Mouse (Mus musculus) right cerebral cortex, postnatal 4 days (tissue): ENCODE results near the gene Ccdc184.
A peak's percentile ranks its signal among the peaks of the same experiment; 100 is the strongest.

ENCODE experiments used
- DNase-seq: peaks from one replicate; pipeline ENCODE4 v3.0.0-alpha.2; 2022

The Ccdc184 gene

GRCm38 (mm10) chr15:98166963-98167644 lies at the start of gene Ccdc184:
Gene Ccdc184, plus strand, starts transcription at chr15:98167158.
- peak; percentile 21 for DNase-seq

DNA sequence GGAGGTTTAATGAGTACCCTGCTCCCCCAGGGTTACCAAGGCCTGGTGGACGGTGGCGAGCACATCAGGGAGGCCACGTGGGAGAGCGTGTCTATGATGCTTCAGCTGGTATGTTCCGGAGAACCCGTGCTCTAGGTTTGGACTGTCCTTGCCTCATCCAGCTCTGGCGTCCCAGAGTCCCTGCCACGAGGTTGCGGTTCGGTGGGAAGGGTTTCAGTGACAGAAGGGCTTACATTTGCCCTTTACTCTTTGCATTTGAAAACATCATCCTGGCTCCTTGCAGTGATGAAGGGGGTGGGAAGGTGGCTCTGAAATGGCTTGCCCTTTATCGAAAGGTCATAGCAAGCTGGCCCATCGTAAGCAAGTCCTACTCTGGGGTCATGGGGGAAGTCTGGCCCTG lies 47.6 kb upstream of the Ccdc184 start:
- DNase-seq: no peak

GRCm38 (mm10) chr15:98120831-98121230 lies 46.1 kb upstream of the Ccdc184 start:
- no peak for DNase-seq

GRCm38 (mm10) chr15:98131001-98131400 lies 36.0 kb upstream of the Ccdc184 start:
- no peak for DNase-seq

DNA sequence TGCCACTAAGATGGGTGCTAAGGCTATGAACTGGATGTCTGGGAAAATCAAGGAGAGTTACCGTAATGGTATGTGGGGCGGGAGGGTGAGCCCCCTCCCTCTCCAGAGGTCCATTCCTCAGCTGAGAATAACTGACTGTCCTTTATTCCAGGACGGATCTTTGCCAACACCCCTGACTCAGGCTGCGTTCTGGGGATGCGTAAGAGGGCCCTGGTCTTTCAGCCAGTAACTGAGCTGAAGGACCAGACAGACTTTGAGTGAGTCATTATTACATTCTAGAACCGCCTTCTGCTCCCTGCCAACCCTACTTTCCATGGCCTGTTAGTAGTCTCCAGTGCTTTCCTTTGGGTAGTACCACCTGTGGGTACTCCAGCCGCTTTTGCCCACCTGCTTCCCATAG lies 35.5 kb upstream of the Ccdc184 start:
- DNase-seq: no peak

DNA sequence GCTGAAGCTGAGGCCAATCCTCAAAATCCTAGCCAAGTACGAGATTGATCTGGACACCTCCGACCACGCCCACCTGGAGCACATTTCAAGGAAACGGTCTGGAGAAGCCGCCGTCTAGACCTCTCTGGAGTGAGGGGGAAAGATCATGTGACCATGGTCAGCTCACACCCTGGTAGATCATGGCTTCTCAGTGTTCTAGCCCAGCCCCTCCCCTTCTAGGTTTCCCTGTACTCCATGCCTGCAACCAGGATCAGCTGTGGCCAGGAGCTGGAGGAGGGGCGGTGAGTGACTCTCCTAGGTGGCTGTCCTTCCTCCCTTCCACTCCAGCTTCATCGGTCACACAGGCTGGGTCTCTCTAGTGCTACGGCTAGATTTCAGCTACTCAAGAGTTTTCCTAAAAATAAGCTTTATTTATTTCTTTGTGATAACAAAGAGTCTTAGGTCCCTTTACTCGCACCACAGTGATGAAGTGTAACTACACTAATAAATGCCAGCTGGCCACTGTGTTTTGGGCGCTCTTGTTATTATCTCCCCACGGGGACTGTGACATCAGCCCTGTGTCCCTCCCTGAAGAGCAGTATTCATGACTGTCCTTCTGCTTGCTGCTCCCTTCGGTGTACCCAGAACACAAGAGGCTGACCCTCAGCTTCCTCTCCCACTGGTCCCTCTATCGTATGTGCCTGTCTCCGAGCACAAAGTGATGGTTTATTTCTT lies 34.9 kb upstream of the Ccdc184 start:
- DNase-seq: no peak

GRCm38 (mm10) chr15:98133471-98133870 lies 33.5 kb upstream of the Ccdc184 start:
- no peak for DNase-seq

GRCm38 (mm10) chr15:98134034-98134433 lies 32.9 kb upstream of the Ccdc184 start:
- no peak for DNase-seq

GRCm38 (mm10) chr15:98134666-98135065 lies 32.3 kb upstream of the Ccdc184 start:
- no peak for DNase-seq

DNA sequence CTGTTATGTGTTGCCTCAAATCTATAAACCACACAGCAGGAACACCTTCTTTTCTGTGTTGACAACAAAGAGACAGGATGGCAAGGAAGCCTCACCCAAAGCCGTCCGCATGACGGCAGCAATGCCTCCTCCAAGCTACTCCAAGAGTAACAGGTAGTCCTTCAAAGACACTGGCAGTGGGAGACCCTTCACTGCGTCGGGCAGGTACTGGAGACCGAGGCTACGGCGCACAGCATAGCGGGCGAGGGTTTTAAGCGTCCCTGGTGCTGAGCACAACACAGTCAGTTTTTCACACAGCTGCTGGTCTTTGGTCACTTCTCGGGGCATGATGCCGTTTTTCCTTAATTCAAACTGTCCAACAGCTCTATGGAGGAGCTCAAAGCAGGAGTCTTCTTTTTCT lies 31.3 kb upstream of the Ccdc184 start:
- no peak for DNase-seq

DNA sequence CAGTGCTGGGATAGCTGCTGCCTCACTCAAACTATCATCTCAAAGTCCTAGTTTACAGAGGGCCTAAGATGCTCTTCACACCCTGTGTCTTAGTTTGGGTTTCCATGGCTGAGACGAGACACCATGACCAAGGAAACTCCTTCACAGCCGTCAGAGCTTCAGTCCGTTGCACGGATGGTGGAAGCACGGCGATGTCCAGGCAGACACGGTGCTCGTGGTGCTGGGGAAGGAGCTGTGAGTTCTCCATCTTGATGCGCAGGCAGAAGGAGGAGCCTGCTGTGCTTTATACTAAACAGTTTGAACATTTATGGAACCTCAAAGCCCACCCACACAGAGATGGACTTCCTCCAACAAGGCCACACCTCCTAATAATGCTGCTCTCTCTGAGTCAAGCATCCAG lies 30.1 kb upstream of the Ccdc184 start:
- DNase-seq: no peak

- DNase-seq: no peak
These were observed 27.2 kb upstream of the Ccdc184 start for GRCm38 (mm10) chr15:98139763-98140162.

- no peak for DNase-seq
These were observed 26.1 kb upstream of the Ccdc184 start for GRCm38 (mm10) chr15:98140809-98141208.

DNA sequence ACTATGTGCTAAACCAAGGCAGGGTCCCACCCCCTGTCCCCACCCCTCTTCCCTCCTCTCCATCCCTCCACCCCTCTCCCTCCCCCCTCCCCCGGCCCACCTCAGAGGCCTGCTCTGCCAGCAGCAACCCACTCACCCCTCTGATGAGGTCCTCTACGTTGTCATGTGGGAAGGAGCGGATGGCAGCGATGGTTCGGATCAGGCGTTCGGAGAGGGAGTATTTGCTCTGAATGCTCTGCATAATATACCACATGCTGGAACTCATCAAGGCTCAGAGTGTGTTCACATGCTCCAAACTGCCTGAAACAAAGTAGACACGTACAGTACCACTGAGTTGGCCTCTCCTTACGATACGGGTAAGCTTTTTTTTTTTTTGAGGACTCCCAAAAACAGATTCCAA lies 24.4 kb upstream of the Ccdc184 start:
- DNase-seq: no peak

GRCm38 (mm10) chr15:98144861-98145507 lies 22.0 kb upstream of the Ccdc184 start:
- DNase-seq: no peak

- peak; percentile 96 for DNase-seq
These were observed 21.3 kb upstream of the Ccdc184 start for GRCm38 (mm10) chr15:98145559-98146181.

GRCm38 (mm10) chr15:98148356-98148755 lies 18.6 kb upstream of the Ccdc184 start:
- DNase-seq: no peak

- DNase-seq: no peak
These were observed 17.8 kb upstream of the Ccdc184 start for GRCm38 (mm10) chr15:98149166-98149602.

DNA sequence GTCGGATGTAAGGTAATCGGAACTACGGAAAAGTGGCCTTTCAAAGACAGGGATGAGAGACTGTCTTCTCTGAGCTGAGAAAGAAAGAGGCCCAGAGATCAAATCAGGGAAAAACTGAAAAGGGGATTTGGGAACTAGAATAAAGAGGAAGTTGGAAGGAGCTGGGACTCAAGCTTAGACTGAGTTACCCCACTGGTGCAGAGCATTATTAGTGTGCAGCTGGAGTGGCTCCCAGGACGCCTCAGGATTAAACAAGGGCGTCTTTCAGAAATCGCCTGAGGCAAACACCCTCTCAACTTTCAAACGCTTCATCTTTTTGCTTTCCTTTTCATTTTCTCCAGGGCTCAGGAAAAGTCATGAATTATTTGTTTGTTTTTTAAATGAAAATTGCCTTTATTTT lies 14.0 kb upstream of the Ccdc184 start:
- DNase-seq: no peak

DNA sequence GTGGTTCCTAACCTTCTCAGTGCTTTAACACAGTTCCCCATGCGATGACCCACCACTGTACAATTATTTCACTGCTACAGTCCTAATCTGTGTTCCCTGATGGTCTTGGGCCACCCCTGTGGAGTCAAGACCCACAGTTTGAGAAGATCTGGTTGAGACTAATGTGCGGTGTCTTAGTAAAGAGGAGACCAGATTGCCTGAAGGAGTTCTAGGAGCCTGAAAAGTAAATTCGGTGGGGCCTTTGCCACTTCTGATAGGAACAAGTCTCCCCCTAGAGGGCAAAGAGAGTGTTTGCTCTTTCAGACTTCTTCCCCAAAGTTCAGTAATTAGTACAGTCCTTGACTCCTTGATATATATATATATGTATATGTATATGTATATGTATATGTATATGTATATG lies 13.3 kb upstream of the Ccdc184 start:
- no peak for DNase-seq

- DNase-seq: no peak
These were observed 12.8 kb upstream of the Ccdc184 start for GRCm38 (mm10) chr15:98154146-98154545.

GRCm38 (mm10) chr15:98154631-98155030 lies 12.3 kb upstream of the Ccdc184 start:
- DNase-seq: no peak

GRCm38 (mm10) chr15:98155272-98155671 lies 11.7 kb upstream of the Ccdc184 start:
- DNase-seq: no peak

- DNase-seq: no peak
These were observed 11.0 kb upstream of the Ccdc184 start for GRCm38 (mm10) chr15:98155944-98156343.
